Mouse (Mus musculus): ENCODE data around the gene Olfr211.
A peak's percentile ranks its signal among the peaks of the same experiment; 100 is the strongest.
"Not testable (repeated sequence)": the region's sequence is repeated elsewhere in the genome, so short reads cannot be mapped to it uniquely, and the experiment has no call there.

The Olfr211 gene

GRCm38 (mm10) chr6:116488791-116489190, at the start of gene Olfr211:
Gene Olfr211, plus strand, starts transcription at chr6:116489091.
- peak; percentile 3 for DNase-seq

- no peak for DNase-seq
These were observed 49.4 kb upstream of the Olfr211 start for GRCm38 (mm10) chr6:116439531-116439930.

- DNase-seq: no peak
These were observed 48.4 kb upstream of the Olfr211 start for GRCm38 (mm10) chr6:116440447-116440846.

- no peak for DNase-seq
These were observed 48.0 kb upstream of the Olfr211 start for GRCm38 (mm10) chr6:116440849-116441248.

- DNase-seq: no peak
These were observed 33.1 kb upstream of the Olfr211 start for GRCm38 (mm10) chr6:116455781-116456180.

- no peak for DNase-seq
These were observed 32.4 kb upstream of the Olfr211 start for GRCm38 (mm10) chr6:116456482-116456881.

- no peak for DNase-seq
These were observed 30.2 kb upstream of the Olfr211 start for GRCm38 (mm10) chr6:116458728-116459127.

- DNase-seq: no peak
These were observed 29.7 kb upstream of the Olfr211 start for GRCm38 (mm10) chr6:116459232-116459631.

GRCm38 (mm10) chr6:116460544-116461283, 28.2 kb upstream of the Olfr211 start, which contains the start of gene Alox5:
Gene Alox5, minus strand, starts transcription at chr6:116461178.
- DNase-seq: no peak

GRCm38 (mm10) chr6:116468081-116468480, 20.8 kb upstream of the Olfr211 start:
- no peak for DNase-seq

GRCm38 (mm10) chr6:116485081-116485480, 3.8 kb upstream of the Olfr211 start:
- DNase-seq: no peak

GRCm38 (mm10) chr6:116486833-116487232, 2.1 kb upstream of the Olfr211 start:
- no peak for DNase-seq

- no peak for DNase-seq
These were observed 4.9 kb downstream of the Olfr211 start for GRCm38 (mm10) chr6:116493742-116494141.

- no peak for DNase-seq
These were observed 7.1 kb downstream of the Olfr211 start for GRCm38 (mm10) chr6:116495960-116496359.

GRCm38 (mm10) chr6:116506302-116507003, 17.6 kb downstream of the Olfr211 start, which contains the start of gene Olfr212:
Gene Olfr212, plus strand, starts transcription at chr6:116506516.
- DNase-seq: not testable (repeated sequence)

- DNase-seq: no peak
These were observed 25.9 kb downstream of the Olfr211 start for GRCm38 (mm10) chr6:116514832-116515231.

GRCm38 (mm10) chr6:116538156-116538555, 49.3 kb downstream of the Olfr211 start, which contains the start of gene Olfr213:
Gene Olfr213, plus strand, starts transcription at chr6:116538456.
- DNase-seq: no peak

- DNase-seq: no peak
These were observed 53.6 kb downstream of the Olfr211 start for GRCm38 (mm10) chr6:116542500-116542899.

Data from cerebellum, adult 11-12 months (tissue).